Mouse (Mus musculus): ENCODE results near the gene Prom1. TPM values are rescaled to one million over a fixed set of nuclear protein-coding genes. Genes with fewer than 3 reads are reported as not detected.

The Prom1 gene
- polyA plus RNA-seq, 1 experiment from 2014 or later = 23.0 TPM

GRCm38 (mm10) chr5:43947330-43947977 lies 154.4 kb downstream of the Prom1 start:
- Histone ChIP-seq H3K27me3 (replicated peaks; ENCODE audit: control insufficient read depth, insufficient read depth, low read length) (no peaks in the 10 kb centered on the region), H3K9ac (ENCODE audit: low read depth, low read length) (no peak overlapping the region), H3K9me3 (ENCODE audit: control insufficient read depth, low read length) (no peaks in the 10 kb centered on the region), H3K4me1 (replicated peaks; ENCODE audit: control insufficient read depth, insufficient read depth, low read length) (peaks cover 9% of the 10 kb centered on the region), H3K36me3 (ENCODE audit: control insufficient read depth, insufficient read depth, low read length) (no peaks in the 10 kb centered on the region), H3K4me2 (peak overlapping the region; percentile 76), H3K4me3 (ENCODE audit: low read depth, low read length) (no peak overlapping the region), H3K27ac (ENCODE audit: low read depth, low read length) (no peak overlapping the region)
- no peak for DNase-seq (ENCODE audit: low spot score)
- 33% methylated on average over 9 of the region's 9 CpGs for WGBS
- no peak for ATAC-seq (replicated peaks; ENCODE audit: low FRiP score)

Other genes starting within 250 kb of the Prom1 start
- gene Cd38, start 233.5 kb downstream of the Prom1 start, polyA plus RNA-seq (2014; fragmentation: Nextera tagmentation; extraction: Ambion mirVana) = 22.0 and 25.0 TPM in 2 replicates
- not detected in 2 replicates for gene Gm7879, start 188.9 kb downstream of the Prom1 start, polyA plus RNA-seq (2014; fragmentation: Nextera tagmentation; extraction: Ambion mirVana)
- not detected in 2 replicates for gene Fgfbp1, start 120.3 kb downstream of the Prom1 start, polyA plus RNA-seq (2014; fragmentation: Nextera tagmentation; extraction: Ambion mirVana)
- 49.7 and 51.0 TPM in 2 replicates for gene Tapt1, start 124.6 kb upstream of the Prom1 start, polyA plus RNA-seq (2014; fragmentation: Nextera tagmentation; extraction: Ambion mirVana)

All from liver, embryonic 11.5 days (tissue).